13 mouse cellular contexts compared by ENCODE assay signal in the genomic region with DNA sequence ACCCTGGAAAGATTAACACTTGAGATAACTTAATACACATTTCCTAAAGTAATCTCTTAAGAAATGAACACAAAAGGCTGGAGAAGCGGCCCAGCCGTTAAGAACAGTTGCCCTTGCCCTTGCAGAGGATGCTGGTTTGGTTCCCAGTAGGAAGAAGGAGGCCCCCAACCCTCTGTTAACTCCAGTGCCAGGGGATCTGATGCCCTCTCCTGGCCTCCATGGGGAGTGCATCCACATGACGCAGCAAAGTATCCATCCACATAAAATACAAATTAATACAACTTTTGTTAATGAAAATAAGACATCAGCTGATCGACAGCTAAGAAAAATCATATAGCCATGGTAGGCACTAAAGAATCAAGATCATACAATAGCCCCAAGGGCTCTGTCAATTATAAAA. TPM values are rescaled to one million over a fixed set of nuclear protein-coding genes. Genes with fewer than 3 reads are reported as not detected.
DNase-seq lines count a peak whose midpoint lies in the region; ATAC-seq and TF ChIP-seq lines count a peak whose summit lies in the region.
"Had no signal": no experiment of that assay in that cellular context is flagged by ENCODE, and none has a peak within 500 bp of the region (broad histone marks: within the 10 kb centered on the region; RNA-seq: fewer than 3 reads in every experiment).

No protein-coding gene starts in this region.

- H3K27ac ChIP-seq in heart, adult 2 months, result no peak overlapping the region
- no peak overlapping the region for H3K27ac ChIP-seq in liver, postnatal 0 days (ENCODE audit: low read depth)
- H3K27ac ChIP-seq in forebrain, embryonic 12.5 days, result no peak overlapping the region
- H3K27ac ChIP-seq: heart, embryonic 10.5 days; hindbrain, embryonic 13.5 days; kidney, embryonic 15.5 days; limb, embryonic 13.5 days; stomach, embryonic 15.5 days had no signal

- H3K27me3 ChIP-seq in heart, adult 2 months (ENCODE audit: control insufficient read depth, insufficient read depth, low read length), result no peaks in the 10 kb centered on the region
- H3K27me3 ChIP-seq in liver, postnatal 0 days (ENCODE audit: insufficient read depth, low read length), result no peaks in the 10 kb centered on the region
- H3K27me3 ChIP-seq in forebrain, embryonic 12.5 days, result no peaks in the 10 kb centered on the region
- H3K27me3 ChIP-seq: hindbrain, embryonic 13.5 days; kidney, embryonic 15.5 days; limb, embryonic 13.5 days; stomach, embryonic 15.5 days had no signal

- DNase-seq in heart, adult 2 months, result no peak
- DNase-seq in heart, adult 9 months (ENCODE audit: low spot score in 2 of 2), result no peak
- DNase-seq in liver, postnatal 0 days, result no peak
- DNase-seq in liver (no peak), ES-CJ7 (ENCODE audit: low read depth, low spot score) (peak; percentile 27)
- DNase-seq in induced T-regulatory cell, adult 2 months (ENCODE audit: low read depth), result peak; percentile 27
- DNase-seq: right cerebral cortex, postnatal 25 days had no signal

- no peak for ATAC-seq in liver, postnatal 0 days
- no peak for ATAC-seq in forebrain, embryonic 12.5 days (ENCODE audit: low FRiP score)

- H3K4me2 ChIP-seq in liver, postnatal 0 days (ENCODE audit: low read depth, low read length), result no peak overlapping the region
- no peak overlapping the region for H3K4me2 ChIP-seq in forebrain, embryonic 12.5 days
- H3K4me2 ChIP-seq: hindbrain, embryonic 13.5 days; kidney, embryonic 15.5 days; limb, embryonic 13.5 days; stomach, embryonic 15.5 days had no signal

- intact Hi-C loops in heart, adult 2 months (cut with DNase I), result no loop called here

- H3K9ac ChIP-seq in heart, adult 2 months (ENCODE audit: low read depth, low read length), result no peak overlapping the region
- H3K9ac ChIP-seq in liver, postnatal 0 days (replicated peaks), result no peak overlapping the region
- H3K9ac ChIP-seq in forebrain, embryonic 12.5 days, result no peak overlapping the region
- H3K9ac ChIP-seq: hindbrain, embryonic 13.5 days; kidney, embryonic 15.5 days; limb, embryonic 13.5 days; stomach, embryonic 15.5 days had no signal

- H3K4me3 ChIP-seq in heart, adult 2 months, result no peak overlapping the region
- no peak overlapping the region for H3K4me3 ChIP-seq in liver, postnatal 0 days (ENCODE audit: low read depth, low read length)
- no peak overlapping the region for H3K4me3 ChIP-seq in forebrain, embryonic 12.5 days (replicated peaks)
- H3K4me3 ChIP-seq: heart, embryonic 10.5 days; hindbrain, embryonic 13.5 days; kidney, embryonic 15.5 days; limb, embryonic 13.5 days; stomach, embryonic 15.5 days had no signal

- no peaks in the 10 kb centered on the region for H3K9me3 ChIP-seq in liver, postnatal 0 days (ENCODE audit: low read length)
- H3K9me3 ChIP-seq in forebrain, embryonic 12.5 days, result no peaks in the 10 kb centered on the region
- H3K9me3 ChIP-seq: heart, embryonic 10.5 days; hindbrain, embryonic 13.5 days; kidney, embryonic 15.5 days; limb, embryonic 13.5 days; stomach, embryonic 15.5 days had no signal

- no peak for TF ChIP-seq POLR2A in heart, adult 2 months (IDR thresholded peaks at IDR 0.05; ENCODE audit: insufficient read depth, low read depth, low read length)

- TF ChIP-seq EP300 in heart, adult 2 months (IDR thresholded peaks at IDR 0.05; ENCODE audit: insufficient read depth, low read depth, low read length), result no peak
- TF ChIP-seq EP300 in liver, postnatal 0 days (IDR thresholded peaks at IDR 0.05; ENCODE audit: low read depth), result no peak

- H3K36me3 ChIP-seq in heart, adult 2 months (ENCODE audit: control insufficient read depth, insufficient read depth, low read length), result no peaks in the 10 kb centered on the region
- H3K36me3 ChIP-seq in liver, postnatal 0 days (replicated peaks; ENCODE audit: insufficient read depth, low read length), result no peaks in the 10 kb centered on the region
- H3K36me3 ChIP-seq in forebrain, embryonic 12.5 days (replicated peaks), result no peaks in the 10 kb centered on the region
- H3K36me3 ChIP-seq: hindbrain, embryonic 13.5 days; stomach, embryonic 15.5 days had no signal

- 94% methylated on average over 4 of the region's 4 CpGs for WGBS in heart, adult 2 months
- 82% methylated on average over 4 of the region's 4 CpGs for WGBS in liver, postnatal 0 days (ENCODE audit: insufficient replicate concordance)
- WGBS in forebrain, embryonic 12.5 days, result 73% methylated on average over 4 of the region's 4 CpGs

- peak; percentile 42 for TF ChIP-seq CTCF in heart, adult 2 months (IDR thresholded peaks at IDR 0.05)
- TF ChIP-seq CTCF in liver, postnatal 0 days (IDR thresholded peaks at IDR 0.05; ENCODE audit: low read depth), result peak; percentile 49

- H3K79me2 ChIP-seq in heart, adult 2 months (replicated peaks; ENCODE audit: control insufficient read depth, insufficient read depth, low read length), result no peaks in the 10 kb centered on the region

- H3K4me1 ChIP-seq in heart, adult 2 months (ENCODE audit: control insufficient read depth, insufficient read depth, low read length), result no peaks in the 10 kb centered on the region; the same call in 1 of the 2 replicates
- H3K4me1 ChIP-seq in liver, postnatal 0 days (ENCODE audit: insufficient read depth), result peaks cover 3% of the 10 kb centered on the region; the same call in 1 of the 2 replicates
- no peaks in the 10 kb centered on the region for H3K4me1 ChIP-seq in forebrain, embryonic 12.5 days
- H3K4me1 ChIP-seq: hindbrain, embryonic 13.5 days; limb, embryonic 13.5 days; stomach, embryonic 15.5 days had no signal

RNA-seq across cellular contexts. Expression of a gene that starts 33.6 kb away (rescaled TPM):
- 10 to 100 TPM; 13.4 to 14.7 TPM for total RNA-seq in heart, adult 2 months (2021)
- polyA plus RNA-seq in heart, adult 2 months (2012; rRNA removed), result 3.6 and 7.4 TPM in 2 replicates
- polyA plus RNA-seq in liver, postnatal 0 days (2015; fragmentation: Nextera tagmentation; extraction: Ambion mirVana), result 6.5 and 7.9 TPM in 2 replicates
- polyA plus RNA-seq in forebrain, embryonic 12.5 days (2016; fragmentation: Nextera tagmentation; extraction: Ambion mirVana), result 40.7 and 43.3 TPM in 2 replicates

Comparison
In these comparisons a context has a peak if more than half of its experiments do, and no peak if none do; other contexts are left out.
1. DNase-seq: peak in ES-CJ7 (single experiment) and induced T-regulatory cell, adult 2 months (single experiment); none in heart, adult 2 months (0 of 2), heart, adult 9 months (0 of 2), liver, postnatal 0 days (single experiment) and liver (single experiment).